Mouse (Mus musculus) adrenal gland, postnatal 36 days (tissue): ENCODE measurements at regions not wholly inside any gene's neighbourhood (a gene's known extent, or its start where the extent isn't known, plus 50 kb on each side); places are given as distances from the start of the nearest gene placed in this dataset.
A peak's percentile ranks its signal among the peaks of the same experiment; 100 is the strongest.

Experiments used
- DNase-seq, 2 experiments: peaks; one replicate each; pipeline ENCODE4 v3.0.0; 2021; ENCODE audit warnings: mixed read lengths in 1 of 2

DNA sequence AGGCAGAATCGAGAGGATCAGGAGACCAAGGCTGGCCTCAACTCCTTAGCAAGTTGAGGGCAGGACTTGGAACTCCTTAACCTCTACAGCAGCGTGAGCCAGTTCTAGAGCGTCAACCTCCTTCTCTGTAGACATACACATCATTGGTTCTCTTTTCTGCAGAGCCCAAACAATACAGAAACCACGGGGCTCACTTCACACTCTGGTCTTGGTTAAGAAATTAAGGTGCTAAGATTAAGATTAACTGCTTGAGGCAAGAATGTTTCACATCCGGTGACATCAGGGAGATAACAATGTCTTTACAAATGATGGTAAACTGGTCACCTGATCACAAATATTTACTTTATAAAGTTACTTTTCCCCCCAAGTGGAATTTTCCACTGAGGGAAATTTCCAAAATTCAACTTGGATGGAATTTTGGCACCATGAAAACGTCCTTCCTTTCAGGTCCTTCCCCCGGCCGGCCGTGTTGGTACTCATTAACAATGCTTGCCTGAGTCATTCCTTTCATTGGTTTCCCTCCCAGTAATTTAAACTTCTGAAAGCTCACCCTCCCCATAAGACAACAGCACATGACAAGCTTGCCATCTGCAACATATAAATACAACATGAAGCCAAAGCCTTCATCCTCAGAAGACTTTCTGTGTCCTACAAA lies 77.3 kb upstream of the Kdm7a start:
- no peak for DNase-seq

DNA sequence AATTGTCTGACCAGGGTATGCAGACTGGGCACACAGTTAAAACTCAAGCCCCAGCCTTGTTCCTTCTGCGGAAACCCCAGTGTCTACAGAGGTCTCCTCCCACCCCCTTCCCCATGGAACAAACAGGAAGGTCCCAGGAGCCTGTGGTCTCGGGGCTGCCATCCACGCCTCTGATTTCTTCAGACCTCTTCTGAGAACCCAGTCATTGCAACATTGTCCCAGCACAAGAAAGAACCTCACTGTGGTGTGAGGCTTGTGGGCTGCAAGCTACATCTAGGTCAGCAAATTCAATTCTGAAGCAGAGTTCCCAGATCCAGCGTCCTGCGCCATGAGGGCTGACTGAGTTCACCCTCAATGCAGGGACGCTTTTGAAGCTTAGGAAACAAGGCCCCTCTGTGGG lies 71.7 kb upstream of the Kdm7a start:
- DNase-seq = peak; percentile 18 to 33

DNA sequence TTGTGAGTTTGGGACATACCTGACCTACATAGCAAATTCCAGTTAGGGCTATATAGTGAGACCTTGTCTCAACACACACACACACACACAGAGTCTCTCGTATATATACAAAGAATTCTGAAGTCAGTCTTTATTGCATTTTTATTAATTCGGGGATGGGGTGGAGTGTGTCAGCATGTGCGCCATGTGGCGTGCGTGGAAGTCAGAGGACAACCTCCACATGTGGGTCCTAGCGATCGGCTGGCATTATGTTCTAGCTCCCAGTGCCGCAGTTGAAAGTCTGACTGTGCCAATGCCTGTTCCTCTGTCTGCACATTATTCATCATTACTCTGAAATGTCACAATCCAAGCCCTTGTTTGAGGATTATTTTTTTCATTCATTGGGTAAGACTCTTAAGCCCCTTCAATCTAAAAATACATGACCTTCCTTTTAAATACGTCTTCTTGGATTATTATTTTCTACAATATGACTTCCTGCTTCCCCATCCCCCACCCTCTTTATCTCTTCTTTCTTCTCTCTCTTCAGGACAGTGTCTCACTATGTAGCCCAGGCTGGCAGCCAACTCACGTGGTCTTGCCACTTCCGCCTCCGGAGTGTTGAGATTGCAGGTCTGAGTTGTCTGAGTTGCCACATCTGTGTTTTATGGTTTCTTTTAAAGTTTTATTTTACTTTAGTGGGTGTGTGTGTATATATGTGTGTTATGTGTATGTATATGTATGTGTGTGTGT lies 68.3 kb upstream of the Kdm7a start:
- DNase-seq = peak; percentile 25 to 50

DNA sequence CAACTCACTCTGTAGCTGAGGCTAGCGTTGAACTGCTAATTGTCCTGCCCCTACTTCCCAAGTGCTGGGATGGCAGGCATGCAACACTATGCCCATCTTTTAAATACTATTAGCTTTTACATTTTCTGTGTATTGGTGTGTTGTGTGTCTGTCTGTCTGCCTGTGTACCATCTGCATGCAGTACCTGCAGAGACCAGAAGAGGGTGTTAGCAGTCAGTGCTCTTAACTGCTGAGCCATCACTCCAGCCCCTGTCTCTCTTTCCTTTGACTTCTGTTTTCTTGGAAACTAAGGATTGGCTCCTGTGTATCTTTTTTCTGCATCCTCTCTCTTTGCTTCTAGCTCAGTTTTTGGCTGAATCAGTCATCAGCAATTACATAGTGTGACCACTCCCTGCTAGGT lies 66.8 kb upstream of the Kdm7a start:
- no peak for DNase-seq

DNA sequence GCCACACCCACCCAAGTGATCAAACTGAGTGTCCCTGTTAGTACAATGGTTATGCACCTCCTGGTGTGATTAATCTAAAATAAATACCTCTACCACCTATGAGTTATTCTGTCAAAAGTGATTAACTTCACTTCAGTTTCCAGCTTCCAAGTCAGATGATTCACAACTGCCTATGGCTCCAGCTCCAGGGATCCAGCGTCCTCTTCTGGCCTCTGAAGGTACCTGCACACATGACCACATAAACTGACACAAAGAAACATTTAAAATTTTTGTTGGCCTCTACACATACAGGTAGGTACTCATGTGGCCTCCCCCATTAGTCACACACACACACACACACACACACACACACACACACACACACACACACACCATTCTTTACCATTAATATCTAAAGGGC lies 63.9 kb upstream of the Kdm7a start:
- DNase-seq = no peak

DNA sequence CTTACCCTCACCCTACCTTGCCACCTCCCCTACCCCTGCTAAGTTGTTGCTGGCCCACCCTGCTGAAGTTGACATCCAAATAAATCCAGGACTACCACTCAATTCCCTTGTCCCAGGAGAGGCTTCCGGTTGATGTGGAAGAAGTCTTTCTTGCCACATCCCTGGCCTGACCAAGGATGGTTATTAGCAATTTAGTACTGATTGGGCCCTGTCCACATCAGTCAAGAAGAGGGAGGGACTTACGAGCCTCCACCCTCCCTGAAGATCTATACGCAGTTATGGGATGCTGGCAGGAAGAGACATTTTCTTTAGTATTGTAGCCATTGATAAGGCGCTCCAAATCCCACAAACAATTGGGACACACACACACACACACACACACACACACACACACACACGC lies 63.1 kb upstream of the Kdm7a start:
- DNase-seq = no peak

DNA sequence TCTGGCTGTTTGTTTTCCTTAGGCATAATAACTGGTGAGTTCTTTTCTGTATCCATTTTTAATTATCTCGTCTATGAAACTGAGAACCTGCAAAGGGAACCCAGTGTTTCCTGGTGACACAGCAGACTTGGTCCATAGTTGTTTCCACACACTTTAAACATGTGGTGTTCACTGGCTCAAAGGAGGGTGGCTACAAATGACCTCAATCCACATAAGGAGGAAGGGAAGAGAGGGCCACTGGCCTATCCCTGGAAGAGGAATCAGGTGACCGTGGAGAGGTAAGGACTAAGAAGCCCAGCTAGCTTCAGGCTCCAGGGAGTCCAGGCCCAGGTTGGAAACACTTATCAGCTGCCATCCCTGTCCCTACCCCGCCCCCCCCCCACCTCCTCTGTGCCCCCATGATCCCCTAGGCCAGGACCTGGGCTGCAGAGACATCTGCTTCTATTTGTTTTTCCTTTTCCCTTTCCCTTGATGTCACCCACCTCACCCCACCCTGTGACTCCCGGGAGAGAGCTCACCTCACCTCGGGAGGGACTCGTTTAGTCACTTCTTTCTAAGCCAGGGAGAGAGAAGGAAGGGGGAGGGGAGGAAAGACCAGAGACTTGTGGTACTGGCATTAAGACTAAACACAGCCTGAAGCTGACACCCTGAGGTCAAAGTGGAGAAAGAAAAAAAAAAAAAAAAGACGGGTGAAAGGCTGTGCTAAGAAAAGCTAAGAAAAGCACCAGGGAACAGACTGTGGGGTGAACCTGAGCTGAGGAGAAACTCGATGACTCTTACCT lies 62.2 kb upstream of the Kdm7a start:
- no peak for DNase-seq

DNA sequence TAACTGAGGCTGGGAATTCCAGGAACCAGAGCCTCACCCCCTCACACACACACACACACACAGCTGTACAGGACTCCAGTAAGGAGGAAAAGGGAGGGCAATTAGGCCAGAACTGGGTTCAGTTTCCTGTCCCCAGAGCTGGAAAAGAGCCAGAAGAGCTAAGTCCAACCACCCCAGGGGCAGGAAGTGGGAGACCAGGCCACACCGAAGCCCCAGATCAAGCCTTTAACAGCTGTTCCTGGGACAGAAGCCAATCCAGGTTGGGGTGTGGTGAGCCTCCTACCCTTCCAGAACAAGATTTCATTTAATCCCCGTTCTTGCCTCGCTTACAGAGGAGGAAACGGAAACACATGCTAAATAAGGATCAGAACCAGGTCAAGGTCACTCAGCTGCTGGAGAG lies 58.1 kb upstream of the Kdm7a start:
- peak; percentile 36 to 60 for DNase-seq

DNA sequence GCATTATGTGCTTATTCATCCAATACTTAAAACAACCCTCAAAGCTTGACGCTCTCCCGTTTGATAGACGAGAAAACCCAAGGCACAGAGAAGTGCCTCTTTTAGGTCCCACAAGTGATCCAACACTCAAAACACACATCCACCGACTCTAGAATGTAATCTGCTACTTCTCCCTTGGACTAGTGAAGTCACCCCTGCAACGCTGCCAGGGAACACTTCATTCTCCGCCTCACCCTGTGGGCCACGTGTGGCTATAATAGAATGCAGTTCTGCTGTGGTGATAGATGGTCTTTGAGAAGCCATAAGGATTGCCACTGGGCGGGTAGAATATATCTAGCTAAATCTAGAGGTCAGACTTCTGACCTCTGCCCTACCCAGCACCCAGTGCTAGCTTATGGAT lies 57.0 kb upstream of the Kdm7a start:
- no peak for DNase-seq

DNA sequence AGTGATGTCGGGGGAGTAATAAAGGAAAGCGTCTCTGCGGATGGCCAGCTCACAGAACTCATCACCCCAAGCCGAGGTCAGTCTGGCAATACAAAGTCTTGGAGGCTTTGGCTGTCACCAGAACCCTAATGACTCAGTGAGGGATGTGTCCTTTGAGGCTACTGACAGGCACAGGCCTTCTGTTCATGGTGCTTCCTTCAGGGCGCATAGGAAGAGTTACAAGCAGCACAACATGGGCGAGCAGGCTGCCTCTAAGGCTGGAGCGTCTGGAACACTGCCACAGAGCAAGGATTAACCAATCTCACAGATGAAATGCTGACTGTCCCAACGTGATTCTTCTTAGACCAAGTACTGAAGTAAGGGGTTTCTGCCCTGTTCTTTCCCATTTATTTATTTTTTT lies 55.4 kb upstream of the Kdm7a start:
- no peak for DNase-seq

DNA sequence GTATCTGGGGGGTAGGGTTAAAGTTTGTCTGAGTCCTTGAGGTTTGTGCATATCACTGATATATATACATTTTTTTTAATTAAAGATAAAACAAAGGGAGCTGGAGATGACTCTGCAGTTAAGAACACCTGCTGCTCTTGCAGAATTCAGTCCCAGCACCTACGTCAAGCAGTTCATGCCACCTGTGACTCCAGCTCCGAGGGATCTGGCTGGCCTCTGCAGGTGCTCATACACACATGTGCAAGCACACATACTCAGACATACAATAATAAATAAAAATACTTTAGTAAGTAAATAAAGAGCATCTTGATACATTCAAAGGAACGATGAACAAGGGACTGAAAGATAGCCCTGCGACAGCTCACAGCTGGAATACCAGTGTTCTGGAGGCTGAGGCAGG lies 53.9 kb upstream of the Kdm7a start:
- DNase-seq = no peak

DNA sequence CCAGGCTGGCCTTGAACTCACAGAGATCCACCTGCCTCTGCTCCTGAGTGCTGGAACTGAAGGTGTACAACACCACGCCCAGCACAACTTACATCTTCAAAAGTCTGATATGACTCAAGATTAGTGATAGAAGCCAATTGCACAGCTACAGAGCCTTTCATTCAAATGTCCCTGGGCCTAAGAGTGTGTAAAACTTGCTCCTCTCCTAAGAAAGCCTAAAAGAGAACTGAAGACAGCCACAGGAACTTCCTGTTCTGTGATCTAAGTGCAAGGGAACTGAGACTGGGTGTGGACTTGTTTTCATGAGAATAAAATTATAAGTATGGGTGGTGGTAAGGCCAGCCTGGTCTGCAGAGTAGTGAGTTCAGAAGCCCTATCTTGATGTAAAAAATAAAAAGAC lies 52.5 kb upstream of the Kdm7a start:
- DNase-seq = no peak

DNA sequence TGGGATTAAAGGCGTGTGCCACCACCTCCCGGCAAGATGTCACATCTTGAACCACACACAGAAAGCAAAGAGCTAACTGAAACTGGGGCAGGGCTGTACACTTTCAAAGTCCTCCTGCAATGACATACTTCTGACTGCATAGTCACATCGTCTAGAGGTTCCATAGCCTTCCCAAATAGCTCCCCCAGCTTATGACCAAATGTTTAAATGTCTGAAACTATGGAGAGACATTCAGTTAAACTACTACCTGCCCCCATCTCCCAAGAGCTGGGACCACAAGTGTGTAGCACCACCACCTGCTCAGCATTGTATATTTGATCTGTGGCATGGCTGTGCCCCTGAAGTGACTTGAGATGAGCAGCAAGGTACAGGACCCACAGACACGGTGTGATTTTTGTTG lies 52.1 kb upstream of the Kdm7a start:
- DNase-seq = no peak

DNA sequence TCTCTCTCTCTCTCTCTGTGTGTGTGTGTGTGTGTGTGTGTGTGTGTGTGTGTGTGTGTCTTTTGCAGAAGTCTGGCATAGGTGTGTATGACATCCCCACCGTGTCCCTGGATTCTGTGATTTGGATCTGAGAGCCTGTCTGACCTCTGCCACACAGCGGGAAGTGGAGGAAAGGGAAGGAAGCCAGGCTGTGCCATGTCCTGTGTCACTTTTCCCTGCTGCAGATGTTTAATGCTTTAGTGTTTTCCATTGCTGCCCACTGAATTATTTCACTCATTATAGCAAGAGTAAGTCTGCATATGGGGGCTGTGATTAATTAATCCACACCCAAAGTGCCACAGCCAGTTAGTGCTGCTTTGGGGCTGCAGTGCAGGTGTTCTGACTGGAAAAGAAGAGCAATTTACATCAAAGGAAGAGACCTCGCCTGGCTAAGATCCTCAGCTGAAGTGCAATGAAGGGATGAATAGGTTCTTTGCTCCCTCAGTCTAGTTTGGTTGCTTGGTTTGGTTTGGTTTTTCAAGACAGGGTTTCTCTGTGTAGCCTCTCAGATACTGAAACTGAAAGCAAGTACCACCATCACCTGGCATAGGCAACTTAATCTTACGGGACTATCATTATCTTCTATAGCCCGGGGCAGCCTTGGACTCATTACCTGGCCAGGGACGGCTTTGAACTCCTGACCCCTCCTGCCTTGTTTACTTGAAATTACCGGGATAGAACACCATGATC lies 51.2 kb upstream of the Kdm7a start:
- no peak for DNase-seq

DNA sequence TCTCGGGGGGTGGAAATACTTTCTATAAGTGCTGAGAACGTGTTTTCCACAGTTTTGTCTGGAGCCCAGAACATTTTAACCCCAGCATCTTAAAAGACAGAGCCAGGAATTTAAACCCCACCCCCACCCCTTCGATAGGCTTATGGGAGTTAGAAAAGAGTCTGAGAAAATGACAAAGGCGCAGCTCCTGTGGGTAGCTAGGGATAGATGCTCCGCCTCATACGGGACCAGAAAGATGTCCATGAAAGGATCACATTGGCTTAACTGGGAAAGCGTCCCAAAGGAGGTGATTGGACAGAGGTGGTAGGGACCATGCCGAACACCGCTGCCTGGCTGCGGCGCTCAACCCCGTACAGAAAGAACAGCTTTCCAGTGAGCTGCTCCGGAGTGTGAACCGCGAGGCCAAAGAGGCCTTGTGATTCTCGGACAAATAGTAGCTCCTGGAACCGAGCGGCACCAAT lies 50.6 kb upstream of the Kdm7a start:
- DNase-seq = peak; percentile 48 to 51

DNA sequence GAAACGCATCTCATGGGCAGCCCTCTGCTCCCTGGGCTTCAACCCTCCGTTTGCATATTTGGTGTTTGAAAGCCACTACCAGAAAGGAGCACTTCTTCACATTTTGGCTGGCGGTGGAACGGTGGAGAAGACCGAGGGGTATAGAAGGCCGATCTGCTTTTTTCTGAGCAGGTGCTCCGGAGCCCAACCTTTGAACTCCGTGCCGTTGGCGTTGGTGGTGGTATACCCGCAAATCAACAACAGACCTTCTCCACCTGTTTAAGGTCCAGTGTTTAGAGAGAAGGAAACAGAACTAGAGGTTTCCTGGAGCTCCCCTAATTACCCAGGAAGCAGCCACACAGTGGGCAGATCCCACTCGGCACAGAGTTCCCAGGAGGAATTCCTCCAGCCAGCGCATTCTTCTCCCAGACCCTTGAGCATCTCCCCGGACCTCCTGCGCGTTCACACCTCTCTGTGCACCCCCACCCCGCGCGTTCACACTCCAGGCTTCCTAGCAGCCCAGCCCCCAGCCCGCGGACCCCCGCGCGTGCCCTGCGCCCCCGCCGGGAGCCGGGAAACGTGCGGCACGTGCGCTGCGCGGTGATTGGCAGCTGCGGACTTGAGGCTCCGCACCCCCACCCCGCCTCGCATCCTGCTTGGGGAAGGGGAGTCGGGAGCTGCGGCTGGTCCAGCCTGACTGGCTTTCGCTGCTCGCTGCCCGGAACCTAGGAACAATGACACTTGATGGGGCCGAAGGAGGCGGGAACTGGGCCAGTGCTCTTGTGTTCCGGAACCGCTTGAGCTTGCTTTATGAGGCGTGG lies 49.9 kb upstream of the Kdm7a start:
- peak; percentile 46 to 66 for DNase-seq
